In genomic region chr19:61064386-61064785, GRCm38 (mm10) we compare ENCODE assay signal across 16 mouse cellular contexts.
A peak's percentile ranks its signal among the peaks of the same experiment; 100 is the strongest.
DNase-seq lines count a peak whose midpoint lies in the region; ATAC-seq lines count a peak whose summit lies in the region.
"Had no signal": no experiment of that assay in that cellular context is flagged by ENCODE, and none has a peak within 500 bp of the region (broad histone marks: within the 10 kb centered on the region; RNA-seq: fewer than 3 reads in every experiment).

No protein-coding gene starts in this region.

- no peak for ATAC-seq in cerebellum, adult (ENCODE audit: insufficient number of reproducible peaks, low FRiP score, low TSS enrichment)
- no peak for ATAC-seq in hindbrain, embryonic 14.5 days (ENCODE audit: low FRiP score)
- ATAC-seq: forebrain, embryonic 15.5 days; midbrain, embryonic 15.5 days had no signal

- no peaks in the 10 kb centered on the region for H3K27me3 ChIP-seq in hindbrain, embryonic 14.5 days (ENCODE audit: control insufficient read depth, insufficient read depth, low read length)
- H3K27me3 ChIP-seq: embryonic facial prominence, embryonic 12.5 days; forebrain, embryonic 15.5 days; heart, embryonic 12.5 days; megakaryocyte, embryonic 14.5 days; midbrain, embryonic 15.5 days had no signal

- WGBS in hindbrain, embryonic 14.5 days = 86% methylated on average over 3 of the region's 3 CpGs

- no peaks in the 10 kb centered on the region; the same call in 1 of the 2 replicates for H3K36me3 ChIP-seq in hindbrain, embryonic 14.5 days (replicated peaks; ENCODE audit: control insufficient read depth, insufficient read depth)
- H3K36me3 ChIP-seq: embryonic facial prominence, embryonic 12.5 days; forebrain, embryonic 15.5 days; midbrain, embryonic 15.5 days had no signal

- H3K27ac ChIP-seq in hindbrain, embryonic 14.5 days = no peak overlapping the region
- H3K27ac ChIP-seq: embryonic facial prominence, embryonic 12.5 days; forebrain, embryonic 15.5 days; midbrain, embryonic 15.5 days had no signal

- H3K9me3 ChIP-seq in hindbrain, embryonic 14.5 days (ENCODE audit: control insufficient read depth, low read length) = no peaks in the 10 kb centered on the region
- H3K9me3 ChIP-seq: embryonic facial prominence, embryonic 12.5 days; forebrain, embryonic 15.5 days; heart, embryonic 12.5 days; megakaryocyte, embryonic 14.5 days; midbrain, embryonic 15.5 days had no signal

- no peaks in the 10 kb centered on the region for H3K4me1 ChIP-seq in hindbrain, embryonic 14.5 days (replicated peaks; ENCODE audit: control insufficient read depth, insufficient read depth, low read length)
- H3K4me1 ChIP-seq: embryonic facial prominence, embryonic 12.5 days; forebrain, embryonic 15.5 days; midbrain, embryonic 15.5 days had no signal

- intact Hi-C loops in heart, postnatal 36 days (cut with DNase I) = loop anchor here (1.0 kb wide), 1 partner anchor 175 kb away; the partner anchor contains the start of gene Grk5

- H3K9ac ChIP-seq in hindbrain, embryonic 14.5 days = no peak overlapping the region
- H3K9ac ChIP-seq: embryonic facial prominence, embryonic 12.5 days; forebrain, embryonic 15.5 days; heart, embryonic 12.5 days; midbrain, embryonic 15.5 days had no signal

- peak; percentile 34 for DNase-seq in cerebellum, postnatal 10 days
- DNase-seq in heart, postnatal 4 days = peak; percentile 42
- no peak for DNase-seq in heart, postnatal 36 days
- DNase-seq in 3T3-L1 (ENCODE audit: low read depth, low spot score) = peak; percentile 58
- DNase-seq in NIH3T3 (ENCODE audit: low read depth) = peak; percentile 44
- DNase-seq in hindbrain, embryonic 14.5 days (ENCODE audit: low spot score) = no peak
- DNase-seq: adrenal gland, postnatal 14 days; layer of hippocampus, postnatal 36 days; left cerebral cortex, postnatal 4 days; thymus, postnatal 4 days had no signal

- H3K4me2 ChIP-seq in hindbrain, embryonic 14.5 days (replicated peaks) = no peak overlapping the region
- H3K4me2 ChIP-seq: embryonic facial prominence, embryonic 12.5 days; forebrain, embryonic 15.5 days; heart, embryonic 12.5 days; midbrain, embryonic 15.5 days had no signal

- no peak overlapping the region for H3K4me3 ChIP-seq in hindbrain, embryonic 14.5 days (replicated peaks; ENCODE audit: low read length)
- H3K4me3 ChIP-seq: embryonic facial prominence, embryonic 12.5 days; forebrain, embryonic 15.5 days; heart, embryonic 12.5 days; megakaryocyte, embryonic 14.5 days; midbrain, embryonic 15.5 days had no signal

Comparison
In these comparisons a context has a peak if more than half of its experiments do, and no peak if none do; other contexts are left out.
1. DNase-seq: peak in cerebellum, postnatal 10 days (2 of 2), heart, postnatal 4 days (single experiment), 3T3-L1 (single experiment) and NIH3T3 (single experiment); none in heart, postnatal 36 days (0 of 2) and hindbrain, embryonic 14.5 days (single experiment).